Mouse (Mus musculus): ENCODE measurements around the gene 1110059E24Rik.
"Not testable (repeated sequence)": the region's sequence is repeated elsewhere in the genome, so short reads cannot be mapped to it uniquely, and the experiment has no call there.

1110059E24Rik gene

DNA sequence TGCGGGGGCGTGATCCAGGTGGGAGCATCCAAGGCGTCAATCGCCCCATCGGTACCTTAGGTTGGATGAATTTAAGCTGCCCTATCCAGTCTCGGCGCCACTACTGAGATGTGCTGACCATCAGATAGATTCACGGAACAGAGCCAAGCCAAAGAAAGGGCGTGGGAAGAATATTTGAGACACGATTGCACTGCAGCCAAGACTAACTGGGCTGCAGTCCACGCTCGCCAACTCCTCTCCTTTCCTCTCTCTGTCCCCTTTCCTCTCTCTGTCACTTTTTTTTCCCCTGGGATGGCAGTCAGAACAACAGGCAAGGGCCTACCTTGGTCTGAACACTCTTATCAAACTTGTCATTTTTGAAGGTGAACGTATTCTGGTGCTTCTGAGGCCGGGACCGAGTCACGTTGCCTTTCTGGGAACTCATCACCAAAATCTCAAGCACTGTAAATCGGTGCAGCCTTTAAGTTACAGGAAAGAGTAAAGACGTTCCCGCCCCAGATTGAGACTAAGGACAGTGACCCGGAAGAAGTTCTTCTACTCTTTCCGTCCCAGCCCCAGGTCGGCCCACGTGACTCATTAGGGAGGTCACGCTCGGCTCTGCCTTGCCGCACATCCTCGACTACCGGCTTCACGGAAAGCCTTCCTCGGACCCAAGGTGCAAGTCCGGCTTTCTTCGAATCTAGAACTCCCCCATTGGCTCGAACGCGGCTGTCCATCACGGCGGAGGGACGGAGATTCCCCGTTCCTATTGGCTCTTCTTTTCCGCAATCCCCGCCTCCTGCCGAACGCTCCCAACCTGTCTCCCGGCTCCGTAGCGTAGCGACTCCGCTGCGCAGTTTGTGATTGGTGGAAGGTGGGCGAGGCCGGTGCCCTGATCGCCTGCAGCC lies at the start of gene 1110059E24Rik:
1110059E24Rik (minus strand) TSS at position 692 of the 887 bp plus-strand sequence.
- DNase-seq, result peak; percentile 97

DNA sequence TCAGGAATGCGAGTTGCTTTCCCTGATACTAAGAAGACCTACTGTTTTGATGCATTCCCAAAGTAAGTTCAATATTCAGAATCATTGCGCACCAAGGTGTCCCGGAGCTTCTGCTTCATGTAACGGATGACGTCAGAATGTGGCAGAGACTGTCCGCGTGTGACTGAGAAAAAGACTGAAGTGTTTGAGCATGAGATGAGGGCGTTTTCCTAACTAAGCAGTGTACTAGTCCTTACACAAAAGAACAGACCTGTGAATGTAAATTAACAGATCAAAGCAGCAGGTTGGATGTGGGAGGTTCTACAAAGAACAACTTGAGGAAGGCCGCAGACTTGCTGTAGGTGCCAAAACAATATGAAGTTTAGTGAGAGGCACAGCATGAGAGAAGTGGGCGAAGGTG lies 28.2 kb upstream of the 1110059E24Rik start:
- DNase-seq, result no peak

DNA sequence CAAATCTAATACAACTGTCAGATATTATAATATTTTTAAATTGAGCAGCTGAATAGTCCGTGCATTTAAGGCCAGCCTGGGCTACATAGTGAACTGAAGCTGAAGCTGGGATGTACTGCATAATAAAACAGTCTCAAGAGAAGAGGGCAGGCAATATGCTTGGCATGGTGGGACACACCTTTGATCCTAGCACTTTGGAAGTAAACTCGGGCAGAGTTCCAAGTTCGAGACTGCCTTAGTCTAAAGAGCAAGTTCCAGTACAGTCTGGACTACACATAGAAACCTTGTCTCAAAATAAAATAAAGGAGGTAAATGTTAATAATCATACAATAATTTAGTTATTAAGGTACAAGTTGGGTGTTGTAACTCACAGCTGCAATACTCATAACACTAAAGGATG lies 27.3 kb upstream of the 1110059E24Rik start:
- DNase-seq, result no peak

DNA sequence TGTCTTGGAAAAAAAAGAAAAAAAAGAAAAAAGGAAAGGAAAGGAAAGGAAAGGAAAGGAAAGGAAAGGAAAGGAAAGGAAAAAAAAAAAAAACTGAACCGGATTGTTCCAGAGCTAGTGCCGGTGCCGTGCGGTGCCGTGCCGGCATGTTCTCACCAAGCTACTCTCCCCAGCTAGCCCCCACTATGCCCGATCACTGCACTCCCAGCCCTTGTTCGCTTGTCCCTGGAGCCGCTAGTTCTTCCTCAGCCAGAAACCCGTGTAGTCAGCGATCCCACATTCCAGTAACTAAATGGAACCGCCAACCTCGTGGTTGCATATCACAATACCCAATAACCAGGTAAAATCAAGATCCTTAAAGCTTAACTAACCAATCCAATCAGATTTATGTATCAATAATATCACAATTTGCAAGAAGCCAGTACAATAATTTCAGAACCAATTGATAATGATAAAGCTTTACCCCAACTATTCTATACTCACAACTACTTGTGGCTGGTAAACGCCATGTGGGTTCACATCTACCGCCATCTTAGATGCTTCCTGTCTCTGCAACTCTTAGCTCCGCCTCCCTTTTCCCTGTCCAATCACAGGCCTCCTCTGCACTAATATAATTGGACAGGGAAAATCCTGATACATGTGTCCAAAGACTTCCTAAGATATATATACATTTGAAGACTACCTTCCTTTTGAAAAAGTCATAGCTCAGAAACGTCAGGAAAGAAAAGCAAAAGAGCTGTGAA lies 21.7 kb upstream of the 1110059E24Rik start:
- no peak for DNase-seq

DNA sequence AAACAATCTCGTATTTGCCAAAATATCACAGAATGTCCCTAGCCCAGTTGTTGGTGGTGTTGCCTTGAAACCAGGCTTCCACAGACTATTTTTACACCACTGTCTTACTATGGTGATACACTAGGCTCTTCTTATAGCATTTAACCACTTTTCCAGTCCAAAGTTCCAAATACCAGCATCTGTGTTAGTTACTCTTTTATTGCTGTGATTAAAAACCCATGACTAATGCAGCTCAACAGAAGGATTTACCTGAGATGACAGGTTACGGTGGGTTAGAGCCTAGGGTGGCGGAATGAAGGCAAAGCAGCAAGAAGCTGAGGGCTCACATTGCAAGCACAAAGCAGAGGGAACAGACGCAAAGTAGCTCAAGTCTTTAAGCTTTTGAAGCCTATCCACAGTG lies 16.9 kb upstream of the 1110059E24Rik start:
- DNase-seq, result no peak

DNA sequence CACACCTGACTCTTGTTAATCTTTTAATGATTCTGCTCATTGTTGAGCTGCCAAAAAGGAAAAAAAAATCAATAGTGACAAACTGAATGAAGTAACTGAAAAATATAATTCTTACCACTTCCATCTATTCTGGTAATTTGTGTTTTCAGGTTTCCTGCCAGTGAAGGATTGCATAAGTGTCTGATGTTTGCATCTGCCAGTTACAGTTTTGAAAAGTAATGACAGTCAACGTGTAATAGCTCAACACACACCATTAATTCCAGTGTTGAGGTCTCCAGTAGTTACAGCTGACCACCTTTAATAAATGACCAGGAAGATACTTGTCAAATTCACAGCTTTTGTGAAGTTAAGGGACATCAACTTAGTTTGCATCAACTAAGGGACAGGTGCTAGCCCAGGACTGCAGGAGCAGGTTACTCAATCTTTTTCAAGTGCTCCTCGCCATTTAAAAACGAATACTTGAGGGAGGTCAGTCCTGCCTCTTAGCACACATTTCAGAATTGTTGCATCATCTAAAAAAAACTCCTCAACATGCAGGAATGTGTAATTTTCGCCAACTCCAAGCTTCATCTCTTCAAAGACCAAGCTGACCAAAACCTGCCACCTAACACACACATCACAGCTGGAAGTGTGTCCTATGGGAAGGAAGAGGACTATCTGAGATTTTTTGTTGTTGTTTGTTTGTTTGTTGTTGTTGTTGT lies 11.1 kb upstream of the 1110059E24Rik start:
- DNase-seq, result no peak

DNA sequence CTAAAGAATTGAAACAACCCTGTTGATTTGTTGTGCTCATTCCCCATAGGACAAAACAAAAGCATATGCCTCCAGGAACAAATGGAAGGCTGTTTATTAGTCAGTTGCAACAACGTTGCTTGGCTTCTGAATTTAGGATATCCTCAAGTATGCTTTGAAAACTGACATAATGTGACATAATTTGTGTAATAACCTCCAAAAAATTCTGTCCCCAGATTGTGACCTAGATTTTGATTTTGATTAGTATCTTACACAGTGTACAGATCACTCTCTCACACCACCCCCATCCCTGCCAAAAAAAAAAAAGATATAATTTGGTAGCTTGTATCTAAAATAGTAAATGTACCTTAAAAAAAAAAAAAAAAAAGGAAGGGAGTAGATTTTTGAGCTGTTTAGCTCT lies 8.0 kb upstream of the 1110059E24Rik start:
- no peak for DNase-seq

DNA sequence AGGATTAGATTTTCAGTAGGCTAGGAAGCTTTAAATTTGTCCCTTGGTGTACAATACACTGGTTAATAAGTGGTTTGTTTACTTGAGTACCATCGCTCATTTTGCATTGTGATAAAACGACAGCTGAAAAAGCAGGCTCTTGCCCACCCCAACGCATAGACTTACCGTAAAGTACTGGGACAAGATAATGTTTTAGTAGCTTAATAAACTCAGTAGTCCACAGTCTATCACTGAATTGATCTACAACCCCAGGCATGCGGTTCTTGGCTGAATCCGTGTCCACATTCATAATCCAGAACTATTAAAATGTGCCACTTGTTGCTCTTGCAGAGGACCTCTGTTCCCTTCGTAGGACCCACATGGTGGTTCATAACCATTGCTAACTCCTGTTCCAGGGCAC lies 2.0 kb upstream of the 1110059E24Rik start:
- DNase-seq, result no peak

DNA sequence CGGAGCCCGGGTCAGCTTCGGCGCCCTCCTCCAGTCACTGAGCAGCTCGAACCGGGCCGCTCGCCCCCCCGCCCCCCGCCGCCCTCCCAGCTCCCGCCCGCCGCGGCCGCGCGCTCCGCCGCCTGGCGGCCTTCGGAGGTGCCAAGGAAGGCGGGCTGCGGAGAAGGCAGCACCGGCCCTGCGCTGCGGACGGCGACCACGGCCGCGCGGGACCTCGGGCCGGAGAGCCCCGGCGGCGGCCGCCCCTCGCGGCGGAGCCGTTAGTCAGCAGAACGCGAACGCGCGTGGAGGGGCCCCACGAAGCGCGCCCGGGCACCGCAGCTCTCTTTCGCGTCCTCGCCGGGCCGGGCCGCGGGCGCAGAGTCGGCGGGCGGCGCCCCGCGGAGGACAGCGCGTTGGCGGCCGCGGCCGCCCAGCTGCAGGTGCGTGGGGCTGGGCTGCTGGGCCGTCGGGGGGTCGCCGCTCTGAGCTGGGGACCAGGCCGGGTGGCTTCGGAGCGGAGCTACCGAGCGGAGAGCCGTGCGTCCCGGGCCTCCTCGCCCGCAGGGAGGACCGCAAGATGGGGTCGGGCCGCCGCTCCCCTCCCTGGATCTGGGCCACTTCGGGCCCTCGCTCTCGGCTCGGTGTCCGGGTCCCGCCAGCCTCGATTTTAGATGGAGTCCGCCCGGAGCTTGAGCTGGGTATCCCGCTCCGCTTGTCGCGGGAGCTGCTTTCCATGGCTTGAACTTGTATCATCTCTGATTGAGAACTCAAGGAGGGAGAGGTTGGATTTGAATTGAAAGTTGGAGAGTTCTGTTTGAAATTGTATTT lies 601 bp upstream of the 1110059E24Rik start, which contains the start of gene Abhd17b:
Abhd17b (plus strand) TSS at position 14 of the 810 bp plus-strand sequence.
- DNase-seq, result peak; percentile 75 to 77

DNA sequence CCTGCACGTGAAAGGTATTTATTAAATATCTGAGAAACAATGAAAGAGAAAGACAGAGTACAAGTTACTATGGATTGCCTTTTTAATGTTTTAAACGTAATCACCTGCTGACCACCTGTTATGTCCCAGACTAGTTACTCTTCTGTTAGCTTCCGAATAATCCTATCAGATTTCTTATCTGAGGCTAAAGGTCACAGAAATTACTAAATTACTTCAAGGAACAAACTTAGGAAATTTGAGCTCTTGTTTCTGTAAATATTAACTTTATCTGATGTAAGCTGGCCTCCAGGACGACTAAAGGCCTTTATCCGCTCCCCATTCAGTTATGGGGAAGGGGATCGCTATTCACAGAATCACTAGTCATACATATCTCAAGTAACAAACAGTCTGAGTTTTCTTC lies 1.1 kb downstream of the 1110059E24Rik start:
- no peak for DNase-seq

DNA sequence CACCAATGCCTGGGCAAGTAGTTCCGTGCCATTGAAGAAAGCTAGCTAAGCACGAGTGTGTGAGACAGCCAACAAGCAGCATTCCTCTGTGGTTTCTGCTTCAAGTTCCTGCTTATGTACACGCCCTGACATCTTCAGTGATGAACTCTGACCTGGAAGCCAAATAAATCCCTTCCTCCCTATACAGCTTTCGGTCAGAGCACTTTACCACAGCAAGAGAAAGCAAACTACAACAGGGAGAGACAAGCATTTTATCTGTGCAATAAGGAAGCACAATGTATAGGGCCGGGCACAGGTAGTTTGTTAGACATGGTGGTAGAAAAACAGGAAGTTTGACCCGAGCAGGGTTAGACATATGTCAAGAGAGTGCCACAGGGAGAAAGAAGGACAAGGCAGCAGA lies 6.6 kb downstream of the 1110059E24Rik start:
- DNase-seq, result no peak

DNA sequence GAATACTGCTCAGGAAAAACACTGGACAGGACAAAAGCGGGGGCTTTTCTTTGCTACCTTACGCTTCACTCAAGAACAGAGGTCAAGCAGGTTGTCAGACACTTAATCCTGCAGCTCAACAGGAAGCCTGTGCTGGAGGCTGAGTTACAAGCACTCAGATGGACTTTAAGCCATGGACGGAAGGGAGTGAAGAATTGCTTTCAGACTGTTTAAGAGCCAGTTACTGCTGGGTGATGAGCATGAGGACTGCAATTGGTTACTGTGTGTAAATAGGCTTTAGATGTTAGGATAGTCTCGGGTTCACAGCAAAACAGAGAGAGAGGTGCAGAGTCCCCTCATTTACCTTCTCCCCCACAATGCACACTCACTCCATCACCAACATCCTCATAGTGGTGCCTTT lies 7.5 kb downstream of the 1110059E24Rik start:
- DNase-seq, result no peak

DNA sequence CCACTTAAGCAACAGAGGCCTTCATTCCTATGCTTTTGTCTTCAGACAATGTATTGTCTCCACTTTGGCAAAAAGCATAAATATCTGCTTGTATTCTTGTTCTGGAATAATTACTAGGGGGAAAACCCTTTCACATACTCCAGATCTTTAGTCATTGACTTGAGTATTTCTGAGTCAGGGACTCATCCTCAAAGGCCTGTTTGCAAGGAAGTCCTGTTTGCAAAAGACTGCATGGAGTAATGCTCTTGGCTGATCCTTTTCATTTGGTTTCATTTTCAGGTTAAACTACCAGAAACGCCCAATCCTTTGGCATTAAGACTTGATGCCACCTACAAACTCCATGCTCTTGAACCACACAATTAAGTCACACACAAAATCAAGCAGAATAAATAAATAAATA lies 8.8 kb downstream of the 1110059E24Rik start:
- DNase-seq, result no peak

DNA sequence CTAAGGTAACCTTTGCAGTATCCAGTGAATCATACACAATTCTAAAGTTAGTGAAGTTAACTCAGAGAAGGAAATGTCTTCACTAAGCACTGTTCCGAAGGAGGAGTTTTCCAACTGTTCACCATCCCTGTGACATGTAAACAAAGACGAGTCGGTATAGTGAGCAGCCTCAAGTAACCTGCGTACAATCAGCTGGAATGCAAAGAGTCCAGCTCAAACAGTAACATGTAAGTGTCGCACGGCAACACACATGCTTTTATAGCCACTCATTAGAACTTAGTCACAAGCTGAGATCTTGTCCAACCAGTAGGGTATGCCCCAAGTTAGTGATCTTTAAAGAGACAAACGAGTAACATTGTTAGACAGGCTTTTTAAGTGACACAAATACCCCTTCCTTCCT lies 15.1 kb downstream of the 1110059E24Rik start:
- DNase-seq, result no peak

DNA sequence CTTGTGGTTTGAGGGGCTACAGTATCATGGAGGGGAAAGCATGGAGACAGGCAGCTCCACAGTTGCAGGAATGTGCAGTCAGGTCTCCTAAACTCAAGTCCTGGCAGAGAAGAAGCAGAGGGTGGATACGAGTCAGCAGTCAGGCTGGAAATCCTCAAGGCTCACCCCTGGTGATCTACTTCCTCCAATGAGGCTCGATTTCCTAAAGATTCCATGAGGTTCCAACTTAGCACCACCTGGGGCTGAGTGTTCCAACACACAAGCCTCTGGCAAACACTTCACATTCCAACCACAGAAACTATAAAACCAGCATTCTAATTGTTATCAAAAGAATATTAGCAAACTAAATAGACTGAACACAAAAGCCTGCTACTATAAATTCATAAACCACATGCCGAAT lies 15.9 kb downstream of the 1110059E24Rik start:
- no peak for DNase-seq

DNA sequence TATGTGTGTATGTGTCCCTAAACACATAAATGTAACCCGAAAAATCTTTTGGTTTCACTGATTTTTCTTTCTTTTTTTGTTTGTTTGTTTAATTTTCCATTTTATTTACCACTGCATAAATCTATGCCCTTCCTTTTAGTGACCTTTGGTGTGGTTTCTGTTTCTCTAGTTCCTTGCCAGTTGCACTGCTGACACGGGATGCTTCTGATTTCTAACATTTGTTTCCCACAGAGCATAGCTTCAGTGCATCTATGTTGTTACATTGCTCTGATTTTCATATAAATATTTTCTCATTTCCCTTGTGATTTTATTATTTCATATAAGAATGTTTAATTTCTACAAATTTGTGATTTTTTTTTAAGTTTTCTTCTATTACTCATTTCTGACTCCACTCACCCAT lies 17.4 kb downstream of the 1110059E24Rik start:
- no peak for DNase-seq

DNA sequence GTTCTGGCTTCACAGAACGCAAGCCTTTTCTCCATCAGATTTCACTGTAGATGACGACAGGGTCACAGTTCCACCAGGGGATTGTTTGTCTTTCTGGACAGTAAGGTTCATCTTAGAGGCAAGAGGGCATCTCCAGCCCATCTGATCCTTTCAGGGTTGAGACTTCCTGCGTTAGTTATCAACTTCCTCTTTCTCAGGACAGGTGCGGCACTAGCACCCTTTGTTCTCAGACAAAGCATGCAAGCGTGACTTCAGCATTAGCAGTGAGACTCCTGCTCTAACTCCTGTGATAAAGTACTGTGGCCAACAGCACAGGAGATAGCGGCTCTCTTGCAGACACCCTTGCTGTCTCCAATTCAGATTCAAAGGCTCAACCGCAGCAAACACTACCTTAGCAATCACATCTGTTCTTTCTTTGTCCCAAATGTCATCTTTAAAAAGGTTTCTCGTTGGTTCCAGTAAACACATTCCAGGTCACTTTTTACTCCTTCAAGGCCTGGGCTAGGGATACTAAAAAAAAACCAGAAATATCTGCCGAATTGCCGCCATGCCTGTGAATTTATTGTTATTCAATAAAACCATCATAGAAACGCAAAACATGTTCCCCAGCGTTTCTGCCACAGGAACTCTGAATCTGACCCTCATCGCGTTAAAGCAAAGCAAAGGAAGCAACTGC lies 22.0 kb downstream of the 1110059E24Rik start:
- no peak for DNase-seq

DNA sequence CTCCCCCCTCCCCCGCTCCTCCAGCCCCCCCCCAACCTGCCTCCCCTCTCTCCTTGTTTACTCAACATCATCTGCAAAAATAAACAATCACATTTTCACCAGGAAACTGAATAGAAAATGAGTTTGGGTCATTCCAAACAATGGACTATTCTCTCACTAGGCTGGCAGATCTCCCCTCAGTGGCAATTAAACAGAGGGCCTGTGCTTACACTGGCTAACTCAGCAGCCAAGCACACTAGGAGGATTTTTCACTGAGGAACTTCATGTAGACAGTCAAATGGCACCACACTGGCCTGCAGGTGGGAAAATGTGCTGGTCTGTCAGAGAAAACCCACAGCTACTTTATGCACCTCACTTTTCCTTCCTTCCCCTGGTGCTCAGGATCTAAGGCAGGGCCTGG lies 23.3 kb downstream of the 1110059E24Rik start:
- no peak for DNase-seq

DNA sequence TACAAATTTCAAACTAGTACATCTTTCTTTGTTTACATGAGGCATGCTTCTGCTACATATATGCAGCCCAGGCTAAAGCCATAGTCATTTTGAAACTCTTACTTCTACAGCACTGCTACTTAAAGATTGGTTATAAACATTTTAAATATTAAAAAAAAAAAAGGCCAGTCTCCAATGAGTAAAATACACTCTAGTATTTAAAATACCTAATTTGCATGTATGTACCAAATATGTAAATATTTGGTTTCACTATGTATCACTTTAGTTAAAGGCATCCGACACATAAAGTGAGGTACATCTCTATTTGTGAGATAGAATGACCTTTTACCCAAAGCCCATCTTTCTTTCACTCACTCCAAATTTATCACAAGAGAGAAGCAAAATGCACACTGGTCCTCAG lies 23.7 kb downstream of the 1110059E24Rik start:
- no peak for DNase-seq

DNA sequence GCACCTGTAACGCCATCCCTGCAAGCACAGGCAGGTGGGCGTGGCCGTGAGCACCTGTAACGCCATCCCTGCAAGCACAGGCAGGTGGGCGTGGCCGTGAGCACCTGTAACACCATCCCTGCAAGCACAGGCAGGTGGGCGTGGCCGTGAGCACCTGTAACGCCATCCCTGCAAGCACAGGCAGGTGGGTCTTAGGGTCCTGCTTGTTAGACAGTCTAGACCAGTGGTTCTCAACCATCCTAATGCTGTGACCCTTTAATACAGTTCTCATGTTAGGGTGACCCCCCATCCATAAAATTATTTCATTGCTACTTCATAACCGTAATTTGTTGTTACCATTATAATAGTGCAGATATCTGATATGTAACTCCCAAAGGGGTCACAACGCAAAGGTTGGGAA lies 24.3 kb downstream of the 1110059E24Rik start:
- DNase-seq, result not testable (repeated sequence)

DNA sequence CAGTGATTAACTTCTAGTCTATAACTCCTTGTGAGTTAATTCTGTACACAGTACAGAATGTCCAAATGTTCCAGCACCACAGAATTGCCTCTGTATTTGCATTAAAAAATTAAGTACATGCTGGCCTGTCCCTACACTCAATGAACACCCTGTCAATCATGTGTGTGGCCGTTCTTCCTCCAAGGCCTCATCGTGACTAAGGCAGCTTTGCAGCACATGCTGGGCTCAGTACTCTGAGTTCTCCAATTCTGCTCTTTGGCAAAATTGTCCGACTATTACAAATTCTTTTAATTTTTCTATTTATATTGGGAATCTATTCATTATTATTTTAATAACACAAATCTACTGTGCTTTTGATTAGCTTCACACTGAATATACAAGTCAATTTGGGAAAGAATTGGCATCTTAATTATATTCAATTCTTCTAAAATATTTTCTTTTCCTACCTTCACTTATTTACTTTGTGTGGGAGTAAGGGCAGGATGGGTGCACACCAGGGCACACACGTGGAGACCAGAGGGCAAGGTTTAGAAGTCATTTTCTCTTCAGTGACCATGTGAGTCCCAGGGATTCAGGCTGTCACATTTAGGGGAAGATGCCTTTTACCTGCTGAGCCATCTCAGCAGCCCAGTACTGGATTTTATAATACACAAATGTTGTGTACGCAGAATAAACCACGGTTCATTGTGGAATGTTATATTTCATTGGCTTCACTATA lies 26.3 kb downstream of the 1110059E24Rik start:
- DNase-seq, result no peak

Data from cerebellum, postnatal 25 days (tissue).